Mouse (Mus musculus) megakaryocyte progenitor cell, adult 5-6 weeks (primary cell): ENCODE results near the gene Snph. TPM values are rescaled to one million over a fixed set of nuclear protein-coding genes. Genes with fewer than 3 reads are reported as not detected.
A peak's percentile ranks its signal among the peaks of the same experiment; 100 is the strongest.

Experiments used
- ATAC-seq: replicated peaks from 2 replicates; pipeline ENCODE4 v1.8.0; 2016; ENCODE audit warnings: mild to moderate bottlenecking, moderate TSS enrichment, inconsistent platforms; ENCODE audit not compliant: poor library complexity
- total RNA-seq, 2 experiments: library from RNA; stranded (forward) in 1 of 2; stranded (reverse) in 1 of 2; fragments of 157-497, 149-512 nt in 1 of 2; fragments of 200-1000 nt in 1 of 2; gene quantifications; 2 replicates each; pipeline versions ENCODE4 v1.2.3 to v1.2.4; 2015 to 2017

Snph gene
- total RNA-seq, 2 experiments from 2014 or later = not detected

- ATAC-seq = peak; percentile 71
Measured at GRCm38 (mm10) chr2:151605437-151605987, 26.9 kb downstream of the Snph start.

DNA sequence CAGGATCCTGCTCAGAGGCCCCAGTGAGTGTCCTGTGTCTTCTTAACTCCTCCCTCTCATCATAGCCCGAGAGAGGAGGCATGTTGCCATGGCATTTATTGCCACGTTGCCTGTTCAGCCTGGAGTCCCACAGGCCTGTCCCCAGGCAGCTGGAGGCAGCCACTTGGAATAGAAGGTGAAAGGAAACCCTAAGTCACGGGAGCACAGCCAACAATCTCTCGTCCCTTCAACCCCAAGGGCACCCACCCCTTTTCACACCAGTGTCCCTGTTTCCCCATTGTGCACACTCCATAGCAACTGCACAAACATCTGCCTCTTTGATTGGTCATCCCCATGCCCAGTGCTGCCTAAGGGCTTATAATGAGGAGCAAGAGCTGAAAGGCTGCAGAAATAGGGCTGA, 28.8 kb downstream of the Snph start:
- no peak for ATAC-seq

DNA sequence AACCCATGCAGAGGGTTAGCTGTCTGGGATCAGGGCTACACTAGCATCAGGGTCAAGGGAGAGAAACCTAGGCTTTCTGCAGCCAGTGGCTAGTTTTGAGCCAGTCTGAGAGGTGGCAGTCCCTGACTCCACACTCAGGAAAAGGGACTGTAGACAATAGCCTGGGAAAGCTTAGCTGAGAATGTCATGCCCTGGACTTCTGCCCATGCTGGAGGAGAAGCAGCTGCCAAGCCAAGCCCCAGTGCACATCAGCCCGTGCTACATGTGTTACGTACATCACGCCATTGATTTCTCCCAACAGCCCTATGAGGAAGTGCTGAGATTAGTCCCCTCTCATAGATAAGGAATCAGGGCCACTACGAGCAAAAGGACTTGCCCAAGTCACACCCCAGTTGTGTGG, 30.3 kb downstream of the Snph start:
- no peak for ATAC-seq

GRCm38 (mm10) chr2:151598068-151598467, 34.3 kb downstream of the Snph start:
- ATAC-seq = no peak

DNA sequence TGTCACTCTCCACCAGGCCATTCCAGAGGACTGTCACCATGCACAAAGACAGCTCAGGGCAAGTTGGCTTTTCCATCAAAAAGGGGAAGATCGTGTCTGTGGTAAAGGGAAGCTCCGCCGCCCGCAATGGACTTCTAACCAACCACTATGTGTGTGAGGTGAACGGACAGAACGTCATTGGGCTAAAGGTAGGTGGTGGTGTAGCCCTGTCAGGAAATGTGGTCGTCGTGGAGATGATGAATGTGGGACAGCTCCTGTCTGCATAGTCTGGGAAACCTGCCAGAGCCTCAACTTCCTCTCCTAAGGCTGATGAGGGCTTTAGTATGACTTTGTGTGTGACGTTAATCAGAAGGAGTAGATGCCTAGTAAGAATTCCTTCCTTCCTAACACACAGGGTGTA, 45.1 kb downstream of the Snph start:
- peak; percentile 83 for ATAC-seq

DNA sequence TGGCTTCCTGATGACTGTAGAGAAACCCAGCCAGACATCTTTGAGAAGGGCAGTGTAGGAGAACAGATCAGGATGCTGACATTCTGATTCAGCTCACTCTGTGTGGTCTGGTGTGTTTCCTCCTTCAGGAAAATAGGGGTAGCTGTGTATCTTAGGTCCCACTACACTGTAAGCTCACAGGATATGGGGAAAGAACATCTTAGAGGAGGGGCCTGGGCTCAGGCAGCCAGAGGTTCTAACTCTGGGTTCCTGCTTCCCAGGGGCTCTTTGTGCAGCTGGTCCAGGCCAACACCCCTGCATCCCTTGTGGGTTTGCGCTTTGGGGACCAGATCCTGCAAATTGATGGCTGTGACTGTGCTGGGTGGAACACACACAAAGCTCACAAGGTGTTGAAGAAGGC, 45.6 kb downstream of the Snph start:
- peak; percentile 56 for ATAC-seq

- no peak for ATAC-seq
Measured at GRCm38 (mm10) chr2:151585934-151586333, 46.5 kb downstream of the Snph start.

DNA sequence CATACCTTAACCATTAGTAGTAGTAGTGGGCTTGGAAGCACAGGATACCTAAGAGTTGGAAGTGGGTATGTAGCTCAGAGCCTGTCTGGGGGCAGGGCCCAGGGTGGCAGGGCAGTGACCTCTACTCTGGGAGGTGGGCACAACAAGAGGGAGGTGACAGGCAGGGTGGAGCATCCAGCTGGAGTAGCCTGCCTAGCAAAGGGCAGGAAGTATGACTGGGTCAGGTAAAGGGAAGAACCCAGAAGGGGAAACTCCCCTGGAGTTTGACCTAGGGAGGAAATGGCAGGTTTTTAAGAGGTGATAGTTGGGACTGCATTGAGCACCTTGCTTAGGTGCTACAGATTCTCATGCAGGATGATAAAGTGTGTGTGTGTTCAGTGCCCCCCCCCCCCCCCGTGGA, 51.4 kb downstream of the Snph start:
- ATAC-seq = no peak

- no peak for ATAC-seq
Measured at GRCm38 (mm10) chr2:151579183-151579582, 53.2 kb downstream of the Snph start.

DNA sequence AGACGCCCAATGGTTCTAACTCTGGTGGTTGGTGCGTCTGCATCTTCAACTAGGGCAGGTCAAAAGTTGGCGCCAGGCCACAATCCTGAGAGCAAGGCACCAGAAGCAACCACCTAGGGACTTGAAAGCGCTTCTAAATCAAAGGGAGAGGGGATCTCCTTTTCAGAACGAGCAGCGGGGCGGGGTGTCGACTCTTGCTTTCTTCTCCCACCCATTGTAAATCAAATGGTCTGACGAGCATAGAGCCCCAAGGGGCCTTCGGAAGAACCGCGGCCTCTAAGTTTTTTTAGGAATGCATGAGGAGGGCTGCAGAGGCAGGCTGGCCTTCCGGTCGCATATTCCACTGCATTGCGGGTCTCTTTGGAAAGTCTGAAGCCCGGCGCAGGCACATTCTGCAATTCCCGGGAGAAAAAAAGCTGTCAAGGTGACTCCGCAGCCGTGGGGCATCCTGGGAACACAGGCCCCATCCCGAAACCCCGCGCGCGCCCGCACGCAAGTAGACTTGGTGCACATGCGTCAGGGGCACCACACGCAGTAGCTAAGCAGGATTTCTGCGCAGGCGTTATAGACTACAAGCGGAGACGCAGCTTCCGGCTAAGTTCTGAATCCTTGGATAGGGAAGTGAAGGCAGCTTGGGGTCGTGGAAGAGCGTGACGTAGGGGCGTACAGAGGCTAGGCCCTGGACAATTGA, 56.5 kb downstream of the Snph start:
- peak; percentile 88 for ATAC-seq

DNA sequence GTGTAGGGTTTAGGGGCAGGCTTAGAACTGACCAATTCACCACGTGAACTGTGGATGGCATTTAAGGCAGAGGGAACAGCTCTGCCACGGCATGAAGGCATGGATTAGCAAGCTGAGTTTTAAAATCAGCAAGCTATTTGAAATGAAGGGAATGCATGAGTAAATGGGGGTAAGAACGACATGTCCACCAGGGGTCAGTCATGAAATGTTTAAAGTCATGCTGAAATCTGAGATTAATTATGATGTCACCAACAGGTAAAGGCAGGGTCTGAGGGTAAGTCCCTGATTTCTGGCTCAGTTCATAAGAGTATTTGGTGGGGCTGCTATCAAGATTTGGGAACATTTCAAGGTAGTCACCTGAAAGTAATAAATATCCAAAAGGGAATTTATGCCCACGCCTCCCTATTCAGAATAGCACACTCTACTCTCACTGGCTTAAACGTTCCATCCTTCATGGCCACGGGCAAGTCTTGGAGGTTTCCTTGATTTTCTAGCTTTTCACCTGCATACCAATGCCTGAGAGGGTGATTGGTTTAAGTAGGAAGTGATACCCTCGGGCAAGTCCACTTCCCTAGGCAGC, 57.2 kb downstream of the Snph start:
- ATAC-seq = peak; percentile 54

GRCm38 (mm10) chr2:151574607-151575006, 57.8 kb downstream of the Snph start:
- no peak for ATAC-seq

GRCm38 (mm10) chr2:151573667-151574066, 58.7 kb downstream of the Snph start:
- ATAC-seq = no peak

DNA sequence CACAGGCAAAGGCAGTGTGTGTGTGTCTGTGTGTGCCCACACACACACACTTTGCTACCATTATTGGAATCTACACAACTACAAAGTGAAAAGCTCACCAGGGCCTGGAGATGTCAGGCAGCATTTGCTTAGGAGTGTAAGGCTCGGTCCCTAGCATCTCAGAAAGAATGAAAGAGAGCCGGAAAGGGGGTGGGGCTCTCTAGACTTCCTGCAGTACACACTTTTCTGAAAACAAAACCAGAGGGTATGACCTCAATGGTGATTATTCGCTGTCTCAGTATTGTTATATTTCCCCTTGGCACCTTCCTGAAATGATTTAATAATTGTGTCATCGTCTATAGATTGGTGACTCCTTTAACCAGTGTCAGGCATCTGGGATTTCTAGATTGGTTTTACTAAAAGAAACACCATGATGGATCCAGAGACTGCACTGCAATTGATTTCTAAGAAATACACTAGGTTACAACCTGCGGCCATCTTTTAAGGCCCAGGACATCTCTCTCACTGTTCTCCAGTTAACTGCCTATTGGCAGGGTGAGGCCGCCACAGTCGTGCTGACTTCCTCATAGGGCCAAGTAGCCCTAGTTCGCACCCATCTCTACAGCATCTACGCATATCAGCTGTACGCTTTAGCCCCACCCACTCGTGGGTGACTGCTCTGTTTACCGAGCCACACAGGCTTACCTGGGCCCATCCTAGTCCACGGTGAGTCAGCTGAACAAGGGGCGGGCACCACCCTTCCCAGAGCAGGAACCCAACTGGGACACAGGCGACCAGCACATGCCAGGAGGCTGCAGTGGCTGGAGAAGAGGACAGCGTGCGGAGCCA, 60.3 kb downstream of the Snph start, which contains the start of gene Sdcbp2:
Sdcbp2 (plus strand) TSS at position 750 of the 828 bp plus-strand sequence.
- ATAC-seq = no peak

- 0 out of 2 replicates have a peak, but pooled peaks have one; percentile 22 for ATAC-seq
Measured at GRCm38 (mm10) chr2:151569452-151569851, 62.9 kb downstream of the Snph start.

DNA sequence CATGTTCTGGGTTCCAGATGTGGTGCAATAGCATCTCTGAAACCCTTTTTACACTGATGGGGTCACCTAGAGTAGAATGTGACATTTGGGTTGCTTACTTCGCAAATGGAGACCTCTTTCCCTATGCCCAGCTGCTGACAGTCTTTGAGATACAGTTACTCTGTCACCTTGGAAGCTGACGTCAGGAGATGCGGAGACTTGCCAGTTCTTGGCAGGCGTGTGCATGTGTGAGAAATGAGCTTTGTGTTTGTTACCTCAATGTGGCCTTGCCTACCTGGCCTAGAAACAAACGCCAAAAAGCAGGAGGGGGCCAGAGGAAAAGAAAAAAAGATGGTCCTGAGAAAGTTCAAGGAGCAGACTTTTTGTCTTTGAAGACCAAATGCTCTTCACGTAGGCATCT, 65.5 kb downstream of the Snph start:
- ATAC-seq = no peak

DNA sequence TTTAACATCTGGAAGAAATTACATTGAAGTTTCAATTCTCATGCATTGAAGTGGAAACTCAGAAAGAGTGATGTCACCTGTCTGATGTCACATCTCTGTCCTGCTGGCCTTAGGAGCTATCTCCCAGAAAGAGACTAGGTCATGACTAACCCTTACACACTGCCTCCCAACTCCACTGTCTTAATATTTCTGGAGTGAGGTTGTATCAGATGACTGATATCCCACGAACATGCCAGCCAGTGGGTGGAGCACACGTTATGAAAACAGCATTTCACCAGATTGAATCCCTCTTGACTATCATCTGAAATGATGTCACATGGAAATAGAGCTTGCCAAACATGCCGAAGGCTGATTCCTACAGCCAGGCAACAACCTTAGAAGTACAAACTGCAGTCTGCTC, 67.4 kb downstream of the Snph start:
- ATAC-seq = no peak

- no peak for ATAC-seq
Measured at GRCm38 (mm10) chr2:151564006-151564405, 68.4 kb downstream of the Snph start.

DNA sequence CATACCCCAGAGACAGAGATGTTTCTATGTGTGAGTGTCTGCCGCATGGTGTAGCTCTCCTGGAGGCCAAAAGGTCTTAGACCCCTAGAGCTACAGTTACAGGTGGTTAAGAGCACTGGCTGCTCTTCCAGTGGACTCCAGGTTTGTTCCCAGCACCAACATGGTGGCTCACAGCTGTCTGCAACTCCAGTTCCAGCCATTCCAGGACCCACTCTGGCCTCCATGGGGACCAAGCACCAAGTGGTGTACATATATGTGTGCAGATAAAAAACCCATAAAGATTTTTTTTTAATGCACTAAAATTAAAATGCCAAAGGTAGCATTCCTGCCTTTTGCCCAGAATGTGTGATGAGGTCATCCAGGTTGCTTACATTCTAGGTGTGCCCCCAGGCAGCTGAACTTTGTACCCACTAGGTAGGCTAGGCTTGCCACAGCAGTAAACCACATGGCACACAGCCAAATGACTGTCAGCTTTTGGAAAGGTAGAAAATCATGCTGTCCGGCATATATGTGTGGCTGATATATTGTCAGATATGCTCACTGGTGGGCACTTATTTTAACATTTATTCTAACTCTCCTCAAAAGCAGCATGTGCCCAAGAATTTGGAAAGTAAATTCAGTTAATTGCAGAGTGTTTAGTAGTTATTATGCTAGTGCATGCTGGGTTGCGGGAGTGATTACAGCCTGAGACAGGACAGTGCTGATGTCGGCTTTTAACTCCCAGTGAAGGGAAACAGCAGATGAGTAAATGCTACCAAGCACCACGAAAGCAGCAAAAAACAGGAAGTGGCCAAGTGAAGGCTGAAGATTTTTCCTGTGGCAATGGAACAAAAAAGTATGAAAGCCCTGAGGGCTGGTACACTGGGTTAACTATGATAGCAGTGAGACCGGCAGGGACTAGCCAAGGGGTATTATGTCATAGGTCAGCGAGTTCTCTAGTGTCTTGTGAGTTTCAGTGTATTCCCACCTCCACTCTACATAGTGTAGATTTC, 69.2 kb downstream of the Snph start:
- ATAC-seq = peak; percentile 75

DNA sequence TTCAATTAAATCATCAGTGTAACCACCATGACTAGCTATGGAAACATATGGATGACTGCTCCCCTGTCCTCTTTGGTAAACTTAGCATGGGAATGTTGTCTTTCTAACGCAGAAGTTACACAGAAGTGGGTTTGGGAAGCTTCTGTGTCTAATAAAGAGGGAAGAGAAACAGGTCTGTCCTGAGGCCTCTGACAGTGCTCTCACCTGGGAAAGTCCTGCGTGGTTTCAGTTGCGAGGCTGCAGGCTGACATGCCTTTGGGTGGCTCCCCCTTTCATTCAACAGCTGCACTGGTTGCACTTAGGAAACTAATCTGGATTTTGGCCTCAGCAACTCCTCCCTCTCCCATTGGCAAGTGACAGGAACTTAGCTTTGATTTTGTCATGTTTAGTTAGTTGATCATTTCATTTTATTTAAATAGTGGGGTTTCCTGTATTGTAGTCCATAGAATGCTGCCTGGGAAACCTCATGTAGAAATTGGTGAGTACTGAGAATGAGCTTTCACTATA, 82.7 kb downstream of the Snph start:
- ATAC-seq = no peak
